Mouse (Mus musculus): ENCODE measurements around the gene Ank2. TPM values are rescaled to one million over a fixed set of nuclear protein-coding genes. Genes with fewer than 3 reads are reported as not detected.
A peak's percentile ranks its signal among the peaks of the same experiment; 100 is the strongest.

The Ank2 gene
- polyA plus RNA-seq (2015; fragmentation: Nextera tagmentation; extraction: Ambion mirVana) = 165 and 177 TPM in 2 replicates

GRCm38 (mm10) chr3:127498742-127499400, at the start of gene Ank2:
Gene Ank2, minus strand, starts transcription at chr3:127499350.
- Histone ChIP-seq H3K4me1 (replicated peaks) (peaks cover 18% of the 10 kb centered on the region), H3K9me3 (no peaks in the 10 kb centered on the region), H3K27ac (peak within 1 kb of the TSS; percentile 75), H3K4me2 (peak within 1 kb of the TSS; percentile 99), H3K27me3 (peaks cover 23% of the 10 kb centered on the region; the same call in 1 of the 2 replicates), H3K9ac (peak within 1 kb of the TSS; percentile 90), H3K4me3 (peak within 1 kb of the TSS; percentile 76), H3K36me3 (no peaks in the 10 kb centered on the region)
- under 1% methylated on average over 54 of the region's 62 CpGs for WGBS
- ATAC-seq (ENCODE audit: low FRiP score) = peak; percentile 83

- no peak overlapping the region for H3K4me2 ChIP-seq
- peaks cover 4% of the 10 kb centered on the region; the same call in 1 of the 2 replicates for H3K4me1 ChIP-seq (replicated peaks)
- WGBS = 32% methylated on average over 5 of the region's 5 CpGs
- no peak overlapping the region for H3K27ac ChIP-seq
- no peak overlapping the region for H3K9ac ChIP-seq
- no peak for ATAC-seq (ENCODE audit: low FRiP score)
- H3K4me3 ChIP-seq = no peak overlapping the region
- H3K36me3 ChIP-seq = peaks cover 29% of the 10 kb centered on the region
- H3K9me3 ChIP-seq = no peaks in the 10 kb centered on the region
- no peaks in the 10 kb centered on the region for H3K27me3 ChIP-seq
Measured at GRCm38 (mm10) chr3:127547882-127548281, 48.7 kb upstream of the Ank2 start.

- H3K4me1 ChIP-seq (replicated peaks) = no peaks in the 10 kb centered on the region
- no peaks in the 10 kb centered on the region for H3K27me3 ChIP-seq
- no peak overlapping the region for H3K9ac ChIP-seq
- H3K36me3 ChIP-seq = peaks cover 43% of the 10 kb centered on the region
- no peak overlapping the region for H3K4me2 ChIP-seq
- H3K9me3 ChIP-seq = no peaks in the 10 kb centered on the region
- 26% methylated on average over 5 of the region's 5 CpGs for WGBS
- ATAC-seq (ENCODE audit: low FRiP score) = no peak
- H3K4me3 ChIP-seq = no peak overlapping the region
- no peak overlapping the region for H3K27ac ChIP-seq
Measured at GRCm38 (mm10) chr3:127544610-127545121, 45.5 kb upstream of the Ank2 start.

GRCm38 (mm10) chr3:127543976-127544375, 44.8 kb upstream of the Ank2 start:
- no peaks in the 10 kb centered on the region for H3K27me3 ChIP-seq
- ATAC-seq (ENCODE audit: low FRiP score) = no peak
- H3K36me3 ChIP-seq = peaks cover 47% of the 10 kb centered on the region
- H3K9ac ChIP-seq = no peak overlapping the region
- no peak overlapping the region for H3K4me3 ChIP-seq
- no peak overlapping the region for H3K27ac ChIP-seq
- no peaks in the 10 kb centered on the region for H3K4me1 ChIP-seq (replicated peaks)
- WGBS = 79% methylated on average over 4 of the region's 4 CpGs
- no peak overlapping the region for H3K4me2 ChIP-seq
- no peaks in the 10 kb centered on the region for H3K9me3 ChIP-seq

GRCm38 (mm10) chr3:127539193-127539592, 40.0 kb upstream of the Ank2 start:
- H3K9ac ChIP-seq = no peak overlapping the region
- H3K9me3 ChIP-seq = no peaks in the 10 kb centered on the region
- H3K4me1 ChIP-seq (replicated peaks) = no peaks in the 10 kb centered on the region
- ATAC-seq (ENCODE audit: low FRiP score) = no peak
- H3K4me3 ChIP-seq = no peak overlapping the region
- no peaks in the 10 kb centered on the region for H3K27me3 ChIP-seq
- no peak overlapping the region for H3K4me2 ChIP-seq
- 75% methylated on average over 6 of the region's 6 CpGs for WGBS
- no peak overlapping the region for H3K27ac ChIP-seq
- H3K36me3 ChIP-seq = peaks cover 31% of the 10 kb centered on the region

GRCm38 (mm10) chr3:127530293-127530692, 31.1 kb upstream of the Ank2 start:
- ATAC-seq (ENCODE audit: low FRiP score) = no peak
- Histone ChIP-seq H3K4me2 (no peak overlapping the region), H3K9ac (no peak overlapping the region), H3K4me3 (no peak overlapping the region), H3K27ac (no peak overlapping the region), H3K36me3 (no peaks in the 10 kb centered on the region), H3K4me1 (replicated peaks) (no peaks in the 10 kb centered on the region), H3K9me3 (no peaks in the 10 kb centered on the region), H3K27me3 (no peaks in the 10 kb centered on the region)
- 10% methylated on average over 4 of the region's 4 CpGs for WGBS

GRCm38 (mm10) chr3:127529824-127530223, 30.7 kb upstream of the Ank2 start:
- no peak overlapping the region for H3K27ac ChIP-seq
- H3K9me3 ChIP-seq = no peaks in the 10 kb centered on the region
- no peak overlapping the region for H3K4me2 ChIP-seq
- H3K9ac ChIP-seq = no peak overlapping the region
- ATAC-seq (ENCODE audit: low FRiP score) = no peak
- no peak overlapping the region for H3K4me3 ChIP-seq
- no peaks in the 10 kb centered on the region for H3K27me3 ChIP-seq
- H3K4me1 ChIP-seq (replicated peaks) = no peaks in the 10 kb centered on the region
- H3K36me3 ChIP-seq = no peaks in the 10 kb centered on the region
- 81% methylated on average over 4 of the region's 4 CpGs for WGBS

- no peaks in the 10 kb centered on the region for H3K27me3 ChIP-seq
- no peak overlapping the region for H3K4me2 ChIP-seq
- no peak overlapping the region for H3K4me3 ChIP-seq
- no peak overlapping the region for H3K9ac ChIP-seq
- H3K9me3 ChIP-seq = no peaks in the 10 kb centered on the region
- no peaks in the 10 kb centered on the region for H3K36me3 ChIP-seq
- 88% methylated on average over 3 of the region's 3 CpGs for WGBS
- ATAC-seq (ENCODE audit: low FRiP score) = no peak
- H3K27ac ChIP-seq = no peak overlapping the region
- no peaks in the 10 kb centered on the region for H3K4me1 ChIP-seq (replicated peaks)
Measured at GRCm38 (mm10) chr3:127529210-127529609, 30.1 kb upstream of the Ank2 start.

- ATAC-seq (ENCODE audit: low FRiP score) = no peak
- H3K4me1 ChIP-seq (replicated peaks) = no peaks in the 10 kb centered on the region
- H3K27ac ChIP-seq = no peak overlapping the region
Measured at GRCm38 (mm10) chr3:127527465-127528034, 28.4 kb upstream of the Ank2 start.

GRCm38 (mm10) chr3:127525188-127525819, 26.2 kb upstream of the Ank2 start:
- Histone ChIP-seq H3K4me2 (no peak overlapping the region), H3K27me3 (no peaks in the 10 kb centered on the region), H3K27ac (no peak overlapping the region), H3K4me3 (no peak overlapping the region), H3K9me3 (no peaks in the 10 kb centered on the region), H3K9ac (no peak overlapping the region), H3K36me3 (no peaks in the 10 kb centered on the region), H3K4me1 (replicated peaks) (no peaks in the 10 kb centered on the region)
- no peak for ATAC-seq (ENCODE audit: low FRiP score)
- 81% methylated on average over 8 of the region's 8 CpGs for WGBS

More at GRCm38 (mm10) chr3:127527465-127528034, 28.4 kb upstream of the Ank2 start:
- H3K4me3 ChIP-seq = no peak overlapping the region
- H3K27me3 ChIP-seq = no peaks in the 10 kb centered on the region
- no peaks in the 10 kb centered on the region for H3K9me3 ChIP-seq
- WGBS = 67% methylated on average over 5 of the region's 5 CpGs
- no peak overlapping the region for H3K4me2 ChIP-seq
- no peak overlapping the region for H3K9ac ChIP-seq
- no peaks in the 10 kb centered on the region for H3K36me3 ChIP-seq

GRCm38 (mm10) chr3:127521156-127521555, 22.0 kb upstream of the Ank2 start:
- WGBS = 81% methylated on average over 10 of the region's 10 CpGs
- no peak for ATAC-seq (ENCODE audit: low FRiP score)
- H3K4me2 ChIP-seq = no peak overlapping the region

GRCm38 (mm10) chr3:127520300-127520699, 21.1 kb upstream of the Ank2 start:
- Histone ChIP-seq H3K36me3 (no peaks in the 10 kb centered on the region), H3K27ac (no peak overlapping the region), H3K27me3 (no peaks in the 10 kb centered on the region), H3K4me3 (no peak overlapping the region), H3K9me3 (no peaks in the 10 kb centered on the region), H3K4me2 (no peak overlapping the region), H3K4me1 (replicated peaks) (no peaks in the 10 kb centered on the region; the same call in 1 of the 2 replicates), H3K9ac (no peak overlapping the region)
- WGBS = 88% methylated on average over 6 of the region's 6 CpGs
- ATAC-seq (ENCODE audit: low FRiP score) = no peak

More at GRCm38 (mm10) chr3:127521156-127521555, 22.0 kb upstream of the Ank2 start:
- Histone ChIP-seq H3K4me1 (replicated peaks) (no peaks in the 10 kb centered on the region; the same call in 1 of the 2 replicates), H3K27me3 (no peaks in the 10 kb centered on the region), H3K27ac (no peak overlapping the region), H3K36me3 (no peaks in the 10 kb centered on the region), H3K9ac (no peak overlapping the region), H3K4me3 (no peak overlapping the region), H3K9me3 (no peaks in the 10 kb centered on the region)

All from hindbrain, embryonic 13.5 days (tissue).